Mouse (Mus musculus) hindbrain, postnatal 0 days (tissue): ENCODE measurements around the gene Dcaf6. TPM values are rescaled to one million over a fixed set of nuclear protein-coding genes. Genes with fewer than 3 reads are reported as not detected.

ENCODE experiments used
- ATAC-seq: fragments of 200-750 bp; cut with Nextera tagmentation; 2 replicates; pipeline ENCODE4 v1.8.0; 2017; ENCODE audit warnings: mild to moderate bottlenecking, moderate TSS enrichment, moderate library complexity
- DNase-seq: peaks from one replicate; pipeline ENCODE4 v3.0.0-alpha.2; 2015; ENCODE audit warnings: low spot score
- H3K27ac ChIP-seq: fragments of 300-500 bp; sonication (generic); 2 replicates; pipeline ENCODE4 v1.5.1; 2014; ENCODE audit warnings: mild to moderate bottlenecking
- H3K27me3 ChIP-seq: fragments of 300-500 bp; sonication (generic); 2 replicates; pipeline ENCODE4 v1.6.1; 2014; ENCODE audit warnings: low read length, mixed read lengths; ENCODE audit not compliant: insufficient read depth
- H3K36me3 ChIP-seq: fragments of 300-500 bp; sonication (generic); 2 replicates; pipeline ENCODE4 v1.6.1; 2014; ENCODE audit warnings: low read length, mixed read lengths; ENCODE audit not compliant: insufficient read depth
- H3K4me1 ChIP-seq: fragments of 300-500 bp; sonication (generic); 2 replicates; pipeline ENCODE4 v1.6.1; 2014; ENCODE audit warnings: antibody characterized with exemption, low read length, mixed read lengths; ENCODE audit not compliant: insufficient read depth
- H3K4me2 ChIP-seq: fragments of 300-500 bp; sonication (generic); 2 replicates; pipeline ENCODE4 v1.6.1; 2014; ENCODE audit warnings: low read depth, mild to moderate bottlenecking, low read length, moderate library complexity, mixed read lengths
- H3K4me3 ChIP-seq: fragments of 300-500 bp; sonication (generic); 2 replicates; pipeline ENCODE4 v1.5.1; 2014; ENCODE audit warnings: low read length
- H3K9ac ChIP-seq: fragments of 300-500 bp; sonication (generic); replicated peaks from 2 replicates; pipeline ENCODE4 v1.6.1; 2014; ENCODE audit warnings: mild to moderate bottlenecking, low read length, moderate library complexity, mixed read lengths
- H3K9me3 ChIP-seq: fragments of 300-500 bp; sonication (generic); 2 replicates; pipeline ENCODE4 v1.6.1; 2016; ENCODE audit warnings: low read length, mixed read lengths
- CTCF ChIP-seq: IDR thresholded peaks from 2 replicates; pipeline ENCODE4 v1.5.1; 2016; ENCODE audit warnings: antibody characterized with exemption, control low read depth, low read depth
- WGBS: fragments of 180-500 bp; shearing (Covaris S2); extraction: QIAGEN DNeasy Blood & Tissue Kit; methylation state at CpG from one replicate; pipeline ENCODE4 v1.1.7; 2014; 5-methylcytosine and 5-hydroxymethylcytosine counted together
- polyA plus RNA-seq: library from polyadenylated mRNA; unstranded; fragments of >200 nt; fragmentation: Nextera tagmentation; extraction: Ambion mirVana; gene quantifications from 2 replicates; pipeline ENCODE4 v1.2.1, GENCODE M21; 2015
- total RNA-seq: library from RNA; depleted of rRNA; stranded (reverse); fragments of >200 nt; gene quantifications from 2 replicates; pipeline ENCODE4 v1.2.3, GENCODE M21; 2014

Dcaf6 gene
- total and polyA plus RNA-seq, 2 experiments from 2014 or later: 19.2 to 32.9 TPM

GRCm38 (mm10) chr1:165432883-165433282, 27.4 kb downstream of the Dcaf6 start:
- no peak for DNase-seq
- TF ChIP-seq CTCF: no peak
- H3K9ac ChIP-seq: no peak overlapping the region
- no peak overlapping the region for H3K4me2 ChIP-seq
- no peak overlapping the region for H3K27ac ChIP-seq
- no peaks in the 10 kb centered on the region for H3K4me1 ChIP-seq
- peaks cover 6% of the 10 kb centered on the region for H3K9me3 ChIP-seq
- no peaks in the 10 kb centered on the region for H3K36me3 ChIP-seq
- H3K27me3 ChIP-seq: no peaks in the 10 kb centered on the region
- WGBS: 83% methylated on average over 1 of the region's 1 CpGs
- ATAC-seq: no peak
- no peak overlapping the region for H3K4me3 ChIP-seq

- no peak for TF ChIP-seq CTCF
- no peak for DNase-seq
- ATAC-seq: no peak
- H3K36me3 ChIP-seq: no peaks in the 10 kb centered on the region
- H3K4me2 ChIP-seq: no peak overlapping the region
- 95% methylated on average over 2 of the region's 2 CpGs for WGBS
- no peaks in the 10 kb centered on the region for H3K4me1 ChIP-seq
- no peak overlapping the region for H3K27ac ChIP-seq
- no peaks in the 10 kb centered on the region for H3K9me3 ChIP-seq
- H3K9ac ChIP-seq: no peak overlapping the region
- no peaks in the 10 kb centered on the region for H3K27me3 ChIP-seq
- no peak overlapping the region for H3K4me3 ChIP-seq
These were observed 34.0 kb downstream of the Dcaf6 start for GRCm38 (mm10) chr1:165426254-165426653.

- ATAC-seq: no peak
- Histone ChIP-seq H3K36me3 (no peaks in the 10 kb centered on the region), H3K4me2 (no peak overlapping the region), H3K9me3 (no peaks in the 10 kb centered on the region), H3K9ac (no peak overlapping the region), H3K4me1 (no peaks in the 10 kb centered on the region), H3K27me3 (no peaks in the 10 kb centered on the region), H3K4me3 (no peak overlapping the region), H3K27ac (no peak overlapping the region)
- no peak for TF ChIP-seq CTCF
- 84% methylated on average over 7 of the region's 7 CpGs for WGBS
- DNase-seq: no peak
These were observed 38.8 kb downstream of the Dcaf6 start for GRCm38 (mm10) chr1:165421357-165421915.

- Histone ChIP-seq H3K4me3 (no peak overlapping the region), H3K9ac (no peak overlapping the region), H3K4me1 (no peaks in the 10 kb centered on the region), H3K27me3 (no peaks in the 10 kb centered on the region), H3K9me3 (no peaks in the 10 kb centered on the region), H3K27ac (no peak overlapping the region), H3K36me3 (no peaks in the 10 kb centered on the region), H3K4me2 (no peak overlapping the region)
- 95% methylated on average over 2 of the region's 2 CpGs for WGBS
- no peak for TF ChIP-seq CTCF
- DNase-seq (no peak), ATAC-seq (no peak)
These were observed 63.9 kb downstream of the Dcaf6 start for GRCm38 (mm10) chr1:165396401-165396805.

- 92% methylated on average over 4 of the region's 4 CpGs for WGBS
- Histone ChIP-seq H3K27ac (no peak overlapping the region), H3K9me3 (no peaks in the 10 kb centered on the region), H3K4me1 (no peaks in the 10 kb centered on the region), H3K4me3 (no peak overlapping the region), H3K36me3 (no peaks in the 10 kb centered on the region), H3K9ac (no peak overlapping the region), H3K27me3 (no peaks in the 10 kb centered on the region), H3K4me2 (no peak overlapping the region)
- ATAC-seq: no peak
- TF ChIP-seq CTCF: no peak
- no peak for DNase-seq
These were observed 64.3 kb downstream of the Dcaf6 start for GRCm38 (mm10) chr1:165395940-165396339.

- no peaks in the 10 kb centered on the region for H3K4me1 ChIP-seq
- H3K27ac ChIP-seq: no peak overlapping the region
- no peaks in the 10 kb centered on the region for H3K9me3 ChIP-seq
- ATAC-seq (no peak), DNase-seq (no peak)
- H3K4me2 ChIP-seq: no peak overlapping the region
- no peak overlapping the region for H3K9ac ChIP-seq
- H3K36me3 ChIP-seq: no peaks in the 10 kb centered on the region
- H3K27me3 ChIP-seq: no peaks in the 10 kb centered on the region
- no peak for TF ChIP-seq CTCF
- H3K4me3 ChIP-seq: no peak overlapping the region
- 77% methylated on average over 3 of the region's 3 CpGs for WGBS
These were observed 65.4 kb downstream of the Dcaf6 start for GRCm38 (mm10) chr1:165394836-165395235.

- TF ChIP-seq CTCF: no peak
- ATAC-seq (no peak), DNase-seq (no peak)
- H3K27me3 ChIP-seq: no peaks in the 10 kb centered on the region
- WGBS: 88% methylated on average over 1 of the region's 1 CpGs
- H3K9ac ChIP-seq: no peak overlapping the region
- H3K36me3 ChIP-seq: peaks cover 3% of the 10 kb centered on the region; the same call in 1 of the 2 replicates
- H3K4me1 ChIP-seq: no peaks in the 10 kb centered on the region
- no peak overlapping the region for H3K4me3 ChIP-seq
- no peaks in the 10 kb centered on the region for H3K9me3 ChIP-seq
- no peak overlapping the region for H3K4me2 ChIP-seq
- H3K27ac ChIP-seq: no peak overlapping the region
These were observed 67.2 kb downstream of the Dcaf6 start for GRCm38 (mm10) chr1:165393033-165393432.
